Mouse (Mus musculus): ENCODE measurements around the gene Tmem208.
A peak's percentile ranks its signal among the peaks of the same experiment; 100 is the strongest.

Tmem208 gene

GRCm38 (mm10) chr8:105325641-105326093 is 487 bp upstream of the Tmem208 start:
- no peak for DNase-seq (ENCODE audit: low read depth)

GRCm38 (mm10) chr8:105326968-105327367 is 814 bp downstream of the Tmem208 start:
- DNase-seq (ENCODE audit: low read depth) = no peak

- no peak for DNase-seq (ENCODE audit: low read depth)
Measured at GRCm38 (mm10) chr8:105330325-105330724, 4.2 kb downstream of the Tmem208 start.

GRCm38 (mm10) chr8:105331469-105331868 is 5.3 kb downstream of the Tmem208 start:
- DNase-seq (ENCODE audit: low read depth) = no peak

DNA sequence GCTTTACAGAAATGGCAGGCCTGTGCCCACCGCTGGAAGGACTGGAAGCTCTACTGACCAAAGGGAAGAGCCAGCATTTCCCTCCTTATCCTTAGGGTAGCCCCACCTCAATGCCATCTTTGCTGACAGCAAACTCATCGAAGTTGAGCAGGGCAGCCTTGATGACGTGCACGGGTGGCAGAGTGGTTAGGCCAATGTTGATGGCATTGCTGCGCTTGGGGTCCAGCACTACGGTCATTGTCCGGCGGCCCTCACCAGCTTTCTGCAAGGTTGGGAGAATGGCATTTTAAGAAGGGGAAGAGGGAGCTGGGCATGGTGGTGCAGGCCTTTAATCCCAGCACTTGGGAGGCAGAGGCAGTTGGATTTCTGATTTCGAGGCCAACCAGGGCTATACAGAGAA is 5.8 kb downstream of the Tmem208 start:
- DNase-seq (ENCODE audit: low read depth) = no peak

DNA sequence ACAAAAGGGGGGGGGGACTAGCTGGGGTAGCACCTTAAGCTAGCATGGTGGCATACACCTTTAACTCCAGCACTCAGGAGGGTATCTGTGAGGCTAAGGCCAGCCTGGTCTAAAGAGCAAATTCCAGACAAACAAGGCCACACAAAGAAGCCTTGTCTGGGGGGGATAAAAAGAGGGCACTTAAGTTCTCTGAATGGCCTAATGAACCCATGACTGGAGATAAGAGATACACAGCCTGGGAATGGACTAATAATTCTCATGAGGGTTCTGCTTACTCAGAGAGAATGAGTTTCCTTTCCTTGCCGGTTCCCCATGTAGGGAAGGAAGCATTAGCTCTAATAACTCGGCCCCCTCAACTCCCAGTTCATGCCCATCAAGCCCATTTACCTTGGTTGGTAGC is 6.4 kb downstream of the Tmem208 start:
- no peak for DNase-seq (ENCODE audit: low read depth)

GRCm38 (mm10) chr8:105336373-105337130 is 10.4 kb downstream of the Tmem208 start:
- DNase-seq (ENCODE audit: low read depth) = no peak

DNA sequence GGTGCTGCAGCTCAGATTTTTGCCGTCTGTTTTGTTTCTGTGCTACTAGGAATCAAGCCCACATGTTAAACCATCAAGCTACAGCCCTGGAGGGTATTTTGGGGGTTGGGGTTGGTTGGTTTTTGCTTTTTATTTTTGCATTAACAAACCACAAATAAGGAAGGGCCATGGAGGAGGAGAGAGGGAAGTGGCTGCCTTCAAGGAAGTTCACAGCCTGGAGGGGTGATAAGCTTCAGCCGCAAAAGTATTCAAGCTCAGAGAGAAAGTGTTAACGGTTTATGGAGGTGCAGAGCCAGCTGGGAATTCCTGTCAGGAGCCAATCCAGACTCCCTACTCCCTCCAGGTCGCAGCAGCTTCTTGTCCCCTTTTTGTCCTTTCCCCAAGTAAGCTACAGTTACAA is 12.8 kb downstream of the Tmem208 start:
- no peak for DNase-seq (ENCODE audit: low read depth)

DNA sequence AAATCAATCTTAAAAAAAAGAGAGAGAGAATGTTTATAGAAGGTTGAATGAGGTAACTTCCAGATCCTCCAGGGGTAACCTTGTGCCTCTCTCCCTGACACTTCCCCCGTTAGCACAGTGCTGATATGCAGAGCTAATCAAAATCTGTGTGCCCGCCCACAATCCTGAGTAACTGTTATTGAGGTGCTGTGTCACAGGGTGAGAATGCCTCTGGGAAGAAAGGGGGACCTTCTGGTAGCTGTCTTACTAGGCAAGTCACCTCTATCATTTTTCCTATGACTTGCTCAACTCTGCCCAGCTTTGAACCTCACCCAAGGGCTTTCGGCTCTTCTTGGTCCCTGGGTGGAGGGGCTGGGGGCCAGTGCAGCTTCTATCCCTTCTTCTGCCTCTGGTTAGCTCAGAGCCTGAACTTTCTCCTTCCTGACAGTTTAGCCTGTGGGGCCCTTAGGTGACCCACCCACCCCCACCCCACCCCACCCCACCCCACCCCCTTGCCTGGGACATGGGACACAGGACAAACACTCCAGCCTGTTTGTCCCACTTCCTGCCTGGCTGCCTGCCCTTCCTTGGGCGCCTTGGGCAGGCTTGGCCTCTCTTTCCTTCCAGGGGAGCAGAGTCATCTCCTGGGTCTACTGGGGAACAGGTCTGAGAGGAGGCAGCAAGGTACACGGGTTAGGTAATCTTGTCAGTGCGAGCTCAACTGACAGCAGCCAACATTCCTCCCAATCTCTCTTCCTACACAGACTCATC is 13.9 kb downstream of the Tmem208 start:
- no peak for DNase-seq (ENCODE audit: low read depth)

DNA sequence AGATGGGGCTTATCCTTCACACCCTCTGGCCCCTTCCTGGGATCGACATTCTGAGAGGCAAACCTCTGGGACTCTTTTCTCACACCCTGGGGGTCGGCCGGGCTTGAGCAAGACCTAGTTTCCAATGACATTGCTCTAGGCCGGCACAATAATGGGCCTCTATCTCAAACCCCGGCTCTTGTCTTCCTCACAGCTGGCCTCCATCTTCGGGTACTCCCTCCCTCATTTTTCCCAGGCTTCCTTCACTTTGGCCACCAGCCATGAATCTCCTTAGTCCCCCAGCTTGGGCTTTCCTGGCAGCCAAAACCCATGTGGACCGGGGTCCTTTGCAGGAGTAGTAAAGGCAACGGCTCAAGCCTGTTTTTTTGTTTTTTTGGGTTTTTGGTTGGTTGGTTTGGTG is 15.2 kb downstream of the Tmem208 start:
- no peak for DNase-seq (ENCODE audit: low read depth)

DNA sequence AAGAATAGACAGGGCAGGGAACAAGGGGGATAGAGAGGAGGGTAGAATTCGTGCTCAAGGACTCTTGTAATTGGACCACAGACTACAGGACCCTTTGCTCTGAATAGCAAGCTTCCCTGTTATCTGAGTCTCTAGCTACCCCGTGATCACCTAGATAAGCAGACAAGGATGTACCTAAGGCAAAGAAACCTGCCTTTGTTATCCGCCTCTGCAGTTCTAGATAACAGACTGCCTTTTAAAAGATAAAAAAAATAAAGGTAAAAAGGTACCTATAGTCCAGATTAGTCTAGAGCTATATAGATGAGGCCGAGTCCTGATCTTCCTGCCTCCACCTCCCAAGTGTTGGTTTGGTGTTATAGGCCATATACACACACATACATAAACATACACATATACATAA is 16.6 kb downstream of the Tmem208 start:
- DNase-seq (ENCODE audit: low read depth) = no peak

DNA sequence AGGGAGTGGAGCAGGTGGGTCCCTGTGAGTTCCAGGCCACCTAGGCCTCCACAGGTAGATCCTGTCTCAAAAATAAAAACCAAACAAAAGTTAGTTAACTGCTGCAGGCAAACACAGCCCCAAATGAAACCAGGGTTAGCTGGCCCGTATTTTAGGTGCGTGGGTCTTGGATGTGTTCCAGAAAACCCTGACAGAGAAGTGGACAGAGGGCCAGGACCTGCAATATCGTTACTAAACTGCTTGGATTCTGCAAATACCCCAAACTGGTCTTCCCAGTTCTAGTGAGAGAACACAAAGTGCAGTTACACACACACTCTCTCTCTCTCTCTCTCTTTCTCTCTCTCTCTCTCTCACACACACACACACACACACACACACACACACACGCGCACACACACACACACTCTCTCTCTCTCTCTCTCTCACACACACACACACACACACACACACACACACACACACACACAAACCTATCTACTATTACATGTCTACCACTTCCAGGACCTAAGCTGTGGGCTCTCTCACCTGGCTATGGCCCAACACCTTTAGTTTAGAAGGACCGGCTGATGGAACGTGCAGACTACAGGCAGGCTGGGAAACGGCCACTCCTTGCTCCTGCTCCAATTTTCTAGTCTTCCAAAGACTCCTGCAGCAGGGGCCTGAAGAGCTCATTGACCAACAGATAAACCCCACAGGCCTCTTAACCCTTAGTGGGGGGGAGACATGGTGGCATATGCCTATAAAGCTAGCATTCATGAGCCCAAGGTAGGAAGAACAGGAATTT is 17.8 kb downstream of the Tmem208 start:
- DNase-seq (ENCODE audit: low read depth) = no peak

DNA sequence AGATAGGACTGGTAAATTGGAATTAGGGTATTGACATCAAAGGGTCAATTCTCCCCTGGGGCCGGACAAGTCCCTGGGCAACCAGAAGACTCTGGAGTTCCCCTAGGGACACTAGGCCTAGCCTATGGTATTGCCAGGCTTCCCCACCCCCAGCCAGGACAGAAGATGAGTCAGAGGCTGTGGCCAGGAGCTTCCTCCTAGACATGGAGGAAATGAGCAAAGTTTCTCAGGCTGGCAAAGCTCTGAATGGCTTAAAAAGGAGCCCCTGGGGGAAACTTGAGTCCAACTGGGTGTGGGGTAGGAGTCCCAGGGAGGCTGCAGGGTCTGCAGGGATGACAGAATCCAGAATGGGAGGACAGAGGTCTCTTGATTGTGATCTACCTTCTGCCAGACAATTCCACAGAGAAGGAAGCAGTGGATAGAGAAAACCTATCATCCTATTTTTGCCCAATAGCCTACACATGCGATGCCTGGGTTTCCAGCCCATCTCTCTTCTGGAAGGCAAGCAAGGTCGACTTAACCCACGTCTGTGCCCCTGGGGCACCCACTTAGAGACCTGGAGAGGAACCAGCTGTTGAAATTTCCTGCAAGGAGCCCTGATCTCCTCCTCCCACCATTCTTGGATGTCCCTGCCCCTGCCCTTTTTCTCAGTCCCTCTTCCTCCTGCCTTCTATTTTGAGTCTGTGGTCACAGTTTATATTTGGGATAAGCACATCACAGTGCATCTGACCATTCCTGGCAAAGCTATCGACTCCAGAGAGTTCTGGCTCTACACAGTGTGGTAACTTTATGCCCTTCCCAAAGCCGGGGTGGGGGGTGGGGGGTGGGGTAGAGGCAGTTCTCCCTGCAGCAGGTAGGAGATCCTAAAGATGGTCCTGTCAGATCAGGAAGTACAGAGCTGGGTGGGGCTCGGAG is 19.2 kb downstream of the Tmem208 start:
- peak; percentile 19 for DNase-seq (ENCODE audit: low read depth)

DNA sequence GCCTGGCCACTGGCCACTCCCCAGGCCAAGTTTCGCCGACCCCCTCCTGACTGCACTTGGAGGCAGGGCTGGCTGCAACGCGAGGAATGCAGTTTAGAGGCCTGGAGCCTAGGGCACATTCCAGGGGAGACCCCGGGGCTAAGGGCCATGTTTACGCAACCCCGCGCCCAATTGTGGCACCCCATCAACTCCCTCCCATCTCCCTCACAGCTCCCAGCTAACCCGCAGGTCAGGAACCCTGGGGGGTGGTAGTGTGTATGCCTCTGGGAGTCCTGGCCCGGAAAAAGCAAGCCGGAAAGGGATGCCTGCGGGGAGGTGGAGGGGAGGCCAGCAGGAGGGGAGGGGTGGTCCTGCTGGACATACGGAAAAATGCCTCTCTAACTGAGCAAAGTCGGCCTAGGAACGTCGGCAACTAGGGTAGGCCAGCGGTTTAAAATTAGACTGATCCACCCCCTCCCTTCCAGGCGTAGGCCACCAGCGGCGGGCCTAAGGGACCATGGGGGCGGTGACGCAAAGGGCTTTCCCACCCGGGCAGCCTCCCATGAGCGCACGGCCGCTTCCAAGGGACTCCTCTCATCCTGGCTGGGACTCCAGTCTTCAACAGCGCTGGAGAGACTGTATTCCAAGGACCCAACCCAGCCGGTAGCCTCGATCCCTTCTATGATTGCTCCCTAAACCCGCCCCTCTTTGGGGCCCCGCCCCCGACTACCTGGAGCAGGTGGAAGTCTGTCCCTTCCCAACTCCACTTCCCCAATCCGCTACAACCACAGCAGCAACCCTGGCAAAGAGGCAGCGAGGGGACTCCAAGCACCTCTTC is 20.7 kb downstream of the Tmem208 start:
- DNase-seq (ENCODE audit: low read depth) = no peak

DNA sequence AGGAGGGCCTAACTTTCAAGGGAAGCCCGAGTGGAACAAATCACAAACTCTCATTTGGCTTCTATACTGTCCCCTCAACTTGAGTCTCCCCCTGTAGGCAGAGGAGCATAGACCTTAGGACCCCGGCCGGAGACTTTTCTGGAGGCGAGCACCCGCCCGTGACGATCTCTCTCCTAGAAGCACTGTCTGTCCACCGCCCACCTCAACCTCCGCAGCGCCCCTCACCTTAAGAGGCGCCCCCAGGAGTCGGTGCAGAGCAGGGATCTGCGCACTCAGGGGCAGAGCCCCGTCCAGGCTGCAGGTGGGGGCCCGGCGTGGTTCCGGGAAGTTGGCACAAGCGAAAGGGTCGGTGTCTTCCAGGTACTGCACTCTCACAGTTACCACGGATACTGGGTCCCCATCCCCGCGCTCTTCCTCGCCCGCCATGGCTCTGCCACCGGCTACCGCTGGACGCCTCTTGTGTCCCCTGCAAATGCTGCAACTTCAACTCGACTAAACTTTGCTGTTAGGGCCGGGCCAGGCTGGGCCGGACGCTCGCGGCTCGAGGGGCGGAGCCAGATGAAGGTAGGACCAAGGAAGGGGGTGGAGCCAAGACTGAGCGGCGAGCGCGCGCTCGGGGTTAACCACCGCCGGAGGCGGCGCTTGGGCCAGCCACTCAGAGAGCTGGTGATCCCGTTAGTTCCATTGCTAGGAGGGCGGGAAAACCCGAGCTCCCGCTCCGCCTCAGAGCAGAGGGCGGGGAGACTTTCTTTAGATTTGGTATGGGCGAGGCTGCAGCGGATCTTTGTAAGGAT is 21.5 kb downstream of the Tmem208 start, which contains the start of gene Fhod1:
Gene Fhod1 (minus strand): TSS at position 526 of the 794 bp plus-strand sequence.
- DNase-seq (ENCODE audit: low read depth) = peak; percentile 97

DNA sequence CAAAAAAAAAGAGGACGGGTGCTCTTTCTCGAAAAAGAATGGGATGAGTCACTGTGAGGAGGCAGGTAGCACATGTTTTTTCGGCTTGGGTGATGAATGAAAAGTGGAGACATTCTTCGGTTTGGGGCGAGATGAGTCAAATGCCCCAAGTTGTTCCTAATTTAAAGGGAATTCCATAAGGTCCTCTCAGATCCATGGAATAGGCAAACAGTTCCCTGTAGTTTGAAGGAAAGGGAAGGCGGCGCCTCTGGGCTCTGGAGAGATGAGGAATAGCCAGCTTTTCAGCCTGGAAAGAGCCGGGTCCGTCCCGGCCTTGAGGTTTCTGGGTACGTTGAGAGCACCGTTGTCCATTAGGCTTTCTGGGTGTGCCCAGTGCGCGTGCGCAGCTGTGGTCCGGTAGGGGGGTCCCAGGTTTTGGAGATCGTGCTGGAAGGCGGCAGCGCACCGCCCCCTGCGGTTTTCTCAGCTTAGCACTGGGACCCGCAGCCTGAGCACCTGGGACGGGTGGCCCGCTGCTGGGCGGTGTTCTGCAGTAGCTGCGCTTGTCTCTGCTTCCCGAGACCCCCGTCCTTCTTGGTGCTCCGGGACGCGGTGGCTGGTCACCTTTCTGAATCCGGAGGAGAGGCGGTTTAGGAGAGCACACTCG is 22.4 kb downstream of the Tmem208 start, which contains the start of gene Slc9a5:
Gene Slc9a5 (plus strand): TSS at position 394 of the 646 bp plus-strand sequence.
- DNase-seq (ENCODE audit: low read depth) = no peak

GRCm38 (mm10) chr8:105349096-105349771 is 23.1 kb downstream of the Tmem208 start:
- DNase-seq (ENCODE audit: low read depth) = peak; percentile 67

DNA sequence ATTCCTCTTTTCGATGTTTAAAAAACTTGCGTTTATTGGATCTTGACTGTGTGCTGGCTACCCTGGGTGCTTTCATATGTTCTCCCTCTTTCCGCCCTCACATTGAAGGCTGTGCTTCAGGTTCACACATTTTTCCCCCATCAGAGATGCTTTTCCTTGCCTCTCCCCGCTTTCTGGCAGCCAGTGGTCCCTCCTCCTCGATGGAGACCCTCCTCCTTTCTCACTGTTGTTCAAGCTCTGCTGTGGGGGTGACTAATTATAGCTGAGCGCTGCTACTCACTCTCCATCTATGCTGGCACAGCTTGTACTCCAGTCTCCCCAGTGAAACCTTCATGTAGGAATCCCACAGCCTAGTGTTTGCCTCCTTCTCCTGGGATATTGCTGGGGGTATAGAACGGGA is 24.0 kb downstream of the Tmem208 start:
- DNase-seq (ENCODE audit: low read depth) = no peak
